Mouse (Mus musculus) lung, postnatal 10 days (tissue): ENCODE data around the gene Gm4847.

Source experiments
- DNase-seq: peaks from one replicate; pipeline ENCODE4 v3.0.0; 2021

Gm4847 gene

GRCm38 (mm10) chr1:166647593-166647992 is at the start of gene Gm4847:
Gene Gm4847, minus strand, starts transcription at chr1:166647693.
- DNase-seq, result no peak

DNA sequence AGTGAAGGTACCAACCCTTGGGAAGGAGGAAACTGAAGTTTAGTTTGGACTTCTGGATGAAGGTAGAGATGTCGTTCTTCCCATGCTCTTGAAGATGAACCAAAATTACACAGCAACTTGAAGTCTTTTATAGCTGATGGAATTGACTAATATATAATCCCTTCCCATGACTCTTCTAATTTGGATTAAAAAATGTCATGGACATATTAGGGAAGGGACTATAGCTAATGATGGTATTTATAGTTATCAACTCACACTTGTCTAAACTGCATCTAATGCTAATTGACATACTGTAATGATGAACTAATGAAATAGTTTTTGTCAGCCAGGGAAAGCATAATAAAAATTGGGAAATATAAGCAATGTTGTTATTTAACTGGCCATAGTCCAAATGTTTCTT is 34.3 kb upstream of the Gm4847 start, which contains the start of gene Fmo9:
TSS of gene Fmo9 (minus strand) at position 101 of the 400 bp plus-strand sequence.
- DNase-seq, result no peak

- DNase-seq, result no peak
Observed at GRCm38 (mm10) chr1:166669264-166669663, 21.8 kb upstream of the Gm4847 start.

- no peak for DNase-seq
Observed at GRCm38 (mm10) chr1:166660800-166661199, 13.3 kb upstream of the Gm4847 start.
